Mouse (Mus musculus) lung, embryonic 16.5 days (tissue): Measurements from ENCODE around the gene Ube2q1. TPM values are rescaled to one million over a fixed set of nuclear protein-coding genes. Genes with fewer than 3 reads are reported as not detected.
A peak's percentile ranks its signal among the peaks of the same experiment; 100 is the strongest.

Experiments
- ATAC-seq: fragments of 200-750 bp; cut with Nextera tagmentation; 2 replicates; pipeline ENCODE4 v1.8.0; 2017; ENCODE audit warnings: low read depth, mild to moderate bottlenecking, moderate library complexity
- H3K27ac ChIP-seq: fragments of 300-500 bp; sonication (generic); 2 replicates; pipeline ENCODE4 v1.5.1; 2014; ENCODE audit warnings: mild to moderate bottlenecking, control low read depth, low read length
- H3K27me3 ChIP-seq: fragments of 300-500 bp; sonication (generic); 2 replicates; pipeline ENCODE4 v1.6.1; 2014; ENCODE audit warnings: low read depth, low read length, mixed read lengths; ENCODE audit not compliant: control insufficient read depth, insufficient read depth
- H3K36me3 ChIP-seq: fragments of 300-500 bp; sonication (generic); 2 replicates; pipeline ENCODE4 v1.6.1; 2014; ENCODE audit warnings: low read length; ENCODE audit not compliant: control insufficient read depth, insufficient read depth
- H3K4me1 ChIP-seq: fragments of 300-500 bp; sonication (generic); replicated peaks from 2 replicates; pipeline ENCODE4 v1.6.1; 2014; ENCODE audit warnings: low read length, mixed read lengths; ENCODE audit not compliant: control insufficient read depth, insufficient read depth
- H3K4me2 ChIP-seq: fragments of 300-500 bp; sonication (generic); 2 replicates; pipeline ENCODE4 v1.6.1; 2014; ENCODE audit warnings: low read depth, low read length, control low read depth
- H3K4me3 ChIP-seq: fragments of 300-500 bp; sonication (generic); 2 replicates; pipeline ENCODE4 v1.5.1; 2014; ENCODE audit warnings: mild to moderate bottlenecking, low read length, control low read depth
- H3K9ac ChIP-seq: fragments of 300-500 bp; sonication (generic); 2 replicates; pipeline ENCODE4 v1.6.1; 2014; ENCODE audit warnings: low read length, control low read depth
- H3K9me3 ChIP-seq: fragments of 300-500 bp; sonication (generic); 2 replicates; pipeline ENCODE4 v1.6.1; 2016; ENCODE audit warnings: low read length; ENCODE audit not compliant: control insufficient read depth
- WGBS: fragments of 180-500 bp; shearing (Covaris S2); extraction: QIAGEN DNeasy Blood & Tissue Kit; methylation state at CpG from one replicate; pipeline ENCODE4 v1.1.7; 2014; 5-methylcytosine and 5-hydroxymethylcytosine counted together
- polyA plus RNA-seq: library from polyadenylated mRNA; unstranded; fragments of >200 nt; fragmentation: Nextera tagmentation; extraction: Ambion mirVana; gene quantifications from 2 replicates; pipeline ENCODE4 v1.2.1, GENCODE M21; 2015

Ube2q1 gene
- polyA plus RNA-seq, 1 experiment from 2014 or later, result 9.5 TPM

- 38% methylated on average over 2 of the region's 2 CpGs for WGBS
- no peaks in the 10 kb centered on the region for H3K27me3 ChIP-seq
- no peak overlapping the region for H3K4me3 ChIP-seq
- no peaks in the 10 kb centered on the region for H3K36me3 ChIP-seq
- no peak overlapping the region for H3K9ac ChIP-seq
- H3K4me1 ChIP-seq, result 0 out of 2 replicates have a peak, but pooled peaks cover 2% of the 10 kb centered on the region
- ATAC-seq, result no peak
- no peak overlapping the region for H3K4me2 ChIP-seq
- no peaks in the 10 kb centered on the region for H3K9me3 ChIP-seq
- no peak overlapping the region for H3K27ac ChIP-seq
Observed at GRCm38 (mm10) chr3:89823594-89823993, 50.2 kb downstream of the Ube2q1 start.

GRCm38 (mm10) chr3:89826295-89826694 lies 52.9 kb downstream of the Ube2q1 start:
- whole genome bisulfite sequencing, result 56% methylated on average over 3 of the region's 3 CpGs
- H3K27me3 ChIP-seq, result peaks cover 26% of the 10 kb centered on the region
- ATAC-seq, result no peak
- no peaks in the 10 kb centered on the region for H3K9me3 ChIP-seq
- H3K9ac ChIP-seq, result no peak overlapping the region
- H3K4me3 ChIP-seq, result no peak overlapping the region
- no peaks in the 10 kb centered on the region for H3K36me3 ChIP-seq
- H3K4me1 ChIP-seq, result peaks cover 2% of the 10 kb centered on the region; the same call in 1 of the 2 replicates
- H3K27ac ChIP-seq, result no peak overlapping the region
- H3K4me2 ChIP-seq, result no peak overlapping the region

GRCm38 (mm10) chr3:89830815-89831591 lies 57.6 kb downstream of the Ube2q1 start, which contains the start of gene She:
Gene She, plus strand, starts transcription at chr3:89831370.
- peaks cover 2% of the 10 kb centered on the region; the same call in 1 of the 2 replicates for H3K4me1 ChIP-seq
- peak within 1 kb of the TSS; percentile 67 for H3K27ac ChIP-seq
- peak within 1 kb of the TSS; percentile 78 for H3K9ac ChIP-seq
- H3K9me3 ChIP-seq, result no peaks in the 10 kb centered on the region
- 1% methylated on average over 81 of the region's 96 CpGs for WGBS
- H3K4me2 ChIP-seq, result peak within 1 kb of the TSS; percentile 63
- H3K4me3 ChIP-seq, result peak within 1 kb of the TSS; percentile 60
- H3K36me3 ChIP-seq, result no peaks in the 10 kb centered on the region
- ATAC-seq, result peak; percentile 72
- peaks cover 52% of the 10 kb centered on the region for H3K27me3 ChIP-seq

Other genes with a start within 250 kb of the Ube2q1 start
- gene Adar, start 58.6 kb upstream of the Ube2q1 start, polyA plus RNA-seq, result 10.3 and 10.9 TPM in 2 replicates
- gene Chrnb2, start 9.0 kb upstream of the Ube2q1 start, polyA plus RNA-seq, result 0.39 and 0.54 TPM in 2 replicates
- gene She, start 57.8 kb downstream of the Ube2q1 start, polyA plus RNA-seq, result 8.8 and 9.3 TPM in 2 replicates
- gene Il6ra, start 139.6 kb downstream of the Ube2q1 start, polyA plus RNA-seq, result 5.2 and 5.6 TPM in 2 replicates
- gene Atp8b2, start 189.9 kb downstream of the Ube2q1 start, polyA plus RNA-seq, result 14.8 and 16.5 TPM in 2 replicates
- 152 and 155 TPM in 2 replicates for gene Hax1, start 225.2 kb downstream of the Ube2q1 start, polyA plus RNA-seq